Mouse (Mus musculus): ENCODE results near the gene Ube2d2b.

DNA sequence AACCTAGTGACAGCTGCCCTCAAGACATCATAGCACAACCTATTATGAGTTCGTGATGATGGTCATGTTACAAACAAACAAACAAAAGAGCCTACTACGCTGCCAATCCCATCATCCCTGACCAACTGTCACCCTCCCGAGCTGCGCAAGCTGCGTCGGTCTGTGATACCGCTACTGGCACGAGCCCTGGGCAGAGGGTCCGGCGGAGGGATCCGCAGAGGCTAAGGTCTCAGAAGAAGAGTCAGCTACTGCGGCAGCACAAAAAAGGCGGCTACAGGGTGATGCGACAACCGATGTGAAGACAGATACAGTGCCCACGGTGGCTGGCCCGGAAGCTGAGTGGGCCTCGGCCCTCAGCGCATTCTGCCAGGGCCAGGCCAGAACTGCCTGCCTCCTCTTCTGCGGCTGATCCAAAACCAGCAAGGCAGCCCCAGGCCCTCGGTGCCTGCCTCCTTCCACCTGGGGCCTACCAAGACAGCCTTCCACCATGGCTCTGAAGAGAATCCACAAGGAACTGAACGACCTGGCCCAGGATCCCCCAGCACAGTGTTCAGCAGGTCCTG, at the start of gene Ube2d2b:
- no peak for TF ChIP-seq CTCF (IDR thresholded peaks at IDR 0.05; ENCODE audit: extremely low read depth, insufficient read depth, low read length)
- no peak for TF ChIP-seq POLR2A (IDR thresholded peaks at IDR 0.05; ENCODE audit: extremely low read depth, insufficient read depth, low read length)

Measured in cortical plate, adult 2 months (tissue).